23 mouse cellular contexts compared by ENCODE assay signal in the genomic region with DNA sequence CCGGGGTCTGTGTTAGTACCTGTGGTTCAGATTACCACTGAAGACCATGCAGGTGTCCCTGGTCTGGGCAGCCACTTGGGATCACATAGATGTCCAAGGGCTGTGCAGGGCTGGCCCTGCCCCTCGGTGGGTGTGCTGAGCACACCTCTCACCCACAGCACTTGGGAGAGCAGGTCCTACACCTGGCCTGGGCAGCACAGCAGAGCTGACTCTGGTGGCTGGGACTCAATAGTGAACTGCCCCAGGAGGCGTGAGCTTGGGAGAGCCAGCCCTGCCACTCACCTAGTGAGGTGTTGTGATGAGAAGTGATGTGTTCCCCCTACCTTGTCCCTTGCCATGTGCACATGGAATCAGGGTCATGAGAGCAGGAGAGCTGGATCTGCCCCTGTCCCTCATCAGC. TPM values are rescaled to one million over a fixed set of nuclear protein-coding genes. Genes with fewer than 3 reads are reported as not detected.
DNase-seq lines count a peak whose midpoint lies in the region; ATAC-seq and TF ChIP-seq lines count a peak whose summit lies in the region.
"Had no signal": no experiment of that assay in that cellular context is flagged by ENCODE, and none has a peak within 500 bp of the region (broad histone marks: within the 10 kb centered on the region; RNA-seq: fewer than 3 reads in every experiment).

No protein-coding gene starts in this region.

- 92% methylated on average over 3 of the region's 3 CpGs for WGBS in heart, embryonic 12.5 days
- 89% methylated on average over 3 of the region's 3 CpGs for WGBS in heart, embryonic 11.5 days (ENCODE audit: insufficient replicate concordance)
- 93% methylated on average over 3 of the region's 3 CpGs for WGBS in kidney, embryonic 14.5 days
- WGBS in midbrain, embryonic 15.5 days, result 99% methylated on average over 3 of the region's 3 CpGs
- WGBS in midbrain, embryonic 11.5 days, result 97% methylated on average over 3 of the region's 3 CpGs
- WGBS in stomach, postnatal 0 days, result 90% methylated on average over 3 of the region's 3 CpGs

- DNase-seq in kidney, adult 8-10 months, result no peak
- no peak for DNase-seq in midbrain, embryonic 11.5 days (ENCODE audit: low spot score, missing footprints)
- DNase-seq in stomach, postnatal 0 days (ENCODE audit: low spot score), result no peak
- DNase-seq: adrenal gland, postnatal 14 days; cerebellum, adult 11 months; gastrocnemius, adult 2 months; kidney, postnatal 14 days; layer of hippocampus, postnatal 36 days; liver; liver, postnatal 0 days; lung, postnatal 4 days; right cerebral cortex, postnatal 14 days; thymus, adult 2 months had no signal

- no peaks in the 10 kb centered on the region for H3K9me3 ChIP-seq in heart, embryonic 12.5 days (replicated peaks)
- no peaks in the 10 kb centered on the region for H3K9me3 ChIP-seq in heart, embryonic 11.5 days (replicated peaks; ENCODE audit: control insufficient read depth, low read length)
- H3K9me3 ChIP-seq in kidney, embryonic 14.5 days (ENCODE audit: control insufficient read depth, low read length), result no peaks in the 10 kb centered on the region
- no peaks in the 10 kb centered on the region for H3K9me3 ChIP-seq in midbrain, embryonic 15.5 days
- H3K9me3 ChIP-seq in midbrain, embryonic 11.5 days (ENCODE audit: control insufficient read depth, low read length), result no peaks in the 10 kb centered on the region
- no peaks in the 10 kb centered on the region for H3K9me3 ChIP-seq in stomach, postnatal 0 days (ENCODE audit: control insufficient read depth, low read length)
- H3K9me3 ChIP-seq: forebrain, embryonic 10.5 days; heart, embryonic 15.5 days; stomach, embryonic 15.5 days had no signal

- peak; percentile 25; the same call in 1 of the 2 replicates for ATAC-seq in heart, embryonic 12.5 days (ENCODE audit: insufficient number of reproducible peaks, low FRiP score)
- no peak for ATAC-seq in heart, embryonic 11.5 days (replicated peaks; ENCODE audit: insufficient number of reproducible peaks, low FRiP score, low TSS enrichment)
- peak; percentile 52; the same call in 1 of the 2 replicates for ATAC-seq in kidney, embryonic 14.5 days (ENCODE audit: low FRiP score, low TSS enrichment)
- peak; percentile 37; the same call in 1 of the 2 replicates for ATAC-seq in midbrain, embryonic 15.5 days (replicated peaks)
- no peak for ATAC-seq in midbrain, embryonic 11.5 days (ENCODE audit: low FRiP score)
- peak; percentile 18; the same call in 1 of the 2 replicates for ATAC-seq in stomach, postnatal 0 days (ENCODE audit: low FRiP score, low TSS enrichment)
- ATAC-seq: liver, postnatal 0 days had no signal

- no peaks in the 10 kb centered on the region for H3K27me3 ChIP-seq in heart, embryonic 12.5 days (replicated peaks)
- H3K27me3 ChIP-seq in heart, embryonic 11.5 days (ENCODE audit: control insufficient read depth, insufficient read depth, low read length), result no peaks in the 10 kb centered on the region
- H3K27me3 ChIP-seq in kidney, embryonic 14.5 days (ENCODE audit: control insufficient read depth, insufficient read depth, low read length), result no peaks in the 10 kb centered on the region
- H3K27me3 ChIP-seq in midbrain, embryonic 15.5 days (replicated peaks), result no peaks in the 10 kb centered on the region
- H3K27me3 ChIP-seq in midbrain, embryonic 11.5 days (ENCODE audit: control insufficient read depth, insufficient read depth, low read length), result no peaks in the 10 kb centered on the region
- no peaks in the 10 kb centered on the region for H3K27me3 ChIP-seq in stomach, postnatal 0 days (ENCODE audit: control insufficient read depth, insufficient read depth, low read length)
- H3K27me3 ChIP-seq: CH12.LX; heart, embryonic 15.5 days; stomach, embryonic 15.5 days had no signal

- H3K4me1 ChIP-seq in heart, embryonic 12.5 days (replicated peaks), result peaks cover 6% of the 10 kb centered on the region; the same call in 1 of the 2 replicates
- H3K4me1 ChIP-seq in heart, embryonic 11.5 days (ENCODE audit: control insufficient read depth, insufficient read depth, low read length), result no peaks in the 10 kb centered on the region
- no peaks in the 10 kb centered on the region for H3K4me1 ChIP-seq in kidney, embryonic 14.5 days (ENCODE audit: control insufficient read depth, insufficient read depth, low read length)
- no peaks in the 10 kb centered on the region for H3K4me1 ChIP-seq in midbrain, embryonic 15.5 days
- no peaks in the 10 kb centered on the region for H3K4me1 ChIP-seq in midbrain, embryonic 11.5 days (ENCODE audit: control insufficient read depth, insufficient read depth, low read length)
- no peaks in the 10 kb centered on the region for H3K4me1 ChIP-seq in stomach, postnatal 0 days (replicated peaks; ENCODE audit: control insufficient read depth, insufficient read depth)
- H3K4me1 ChIP-seq: stomach, embryonic 15.5 days had no signal

- no peak overlapping the region for H3K9ac ChIP-seq in heart, embryonic 12.5 days
- H3K9ac ChIP-seq in heart, embryonic 11.5 days (ENCODE audit: low read depth, low read length), result no peak overlapping the region
- H3K9ac ChIP-seq in kidney, embryonic 14.5 days (ENCODE audit: low read depth, low read length), result no peak overlapping the region
- no peak overlapping the region for H3K9ac ChIP-seq in midbrain, embryonic 15.5 days
- no peak overlapping the region for H3K9ac ChIP-seq in midbrain, embryonic 11.5 days (ENCODE audit: low read length)
- no peak overlapping the region for H3K9ac ChIP-seq in stomach, postnatal 0 days (ENCODE audit: low read length)
- H3K9ac ChIP-seq: heart, embryonic 15.5 days; liver, postnatal 0 days; stomach, embryonic 15.5 days had no signal

- no peak for TF ChIP-seq EP300 in stomach, postnatal 0 days (optimal IDR thresholded peaks at IDR 0.05)

- no peaks in the 10 kb centered on the region for H3K36me3 ChIP-seq in heart, embryonic 12.5 days
- H3K36me3 ChIP-seq in heart, embryonic 11.5 days (ENCODE audit: control insufficient read depth, insufficient read depth, low read length), result no peaks in the 10 kb centered on the region
- no peaks in the 10 kb centered on the region for H3K36me3 ChIP-seq in kidney, embryonic 14.5 days (ENCODE audit: control insufficient read depth, insufficient read depth, low read length)
- no peaks in the 10 kb centered on the region for H3K36me3 ChIP-seq in midbrain, embryonic 15.5 days (replicated peaks)
- no peaks in the 10 kb centered on the region for H3K36me3 ChIP-seq in midbrain, embryonic 11.5 days (ENCODE audit: control insufficient read depth, insufficient read depth, low read length)
- H3K36me3 ChIP-seq in stomach, postnatal 0 days (ENCODE audit: control insufficient read depth, insufficient read depth, low read length), result no peaks in the 10 kb centered on the region
- H3K36me3 ChIP-seq: forebrain, embryonic 10.5 days; heart, embryonic 15.5 days; stomach, embryonic 15.5 days had no signal

- no peak overlapping the region for H3K4me3 ChIP-seq in heart, embryonic 12.5 days
- H3K4me3 ChIP-seq in heart, embryonic 11.5 days (ENCODE audit: low read depth, low read length), result no peak overlapping the region
- H3K4me3 ChIP-seq in kidney, embryonic 14.5 days (ENCODE audit: low read length), result no peak overlapping the region
- H3K4me3 ChIP-seq in midbrain, embryonic 15.5 days, result no peak overlapping the region
- no peak overlapping the region for H3K4me3 ChIP-seq in midbrain, embryonic 11.5 days (ENCODE audit: low read depth, low read length)
- H3K4me3 ChIP-seq in stomach, postnatal 0 days (ENCODE audit: low read depth, low read length), result no peak overlapping the region
- H3K4me3 ChIP-seq: forebrain, embryonic 10.5 days; gastrocnemius, adult 2 months; heart, embryonic 15.5 days; layer of hippocampus, adult 2 months; myocyte; stomach, embryonic 15.5 days had no signal

- no peak for TF ChIP-seq CTCF in stomach, postnatal 0 days (IDR thresholded peaks at IDR 0.05; ENCODE audit: low read depth)

- H3K4me2 ChIP-seq in heart, embryonic 12.5 days, result no peak overlapping the region
- H3K4me2 ChIP-seq in heart, embryonic 11.5 days, result no peak overlapping the region
- no peak overlapping the region for H3K4me2 ChIP-seq in kidney, embryonic 14.5 days (replicated peaks; ENCODE audit: low read depth, low read length)
- no peak overlapping the region for H3K4me2 ChIP-seq in midbrain, embryonic 15.5 days
- H3K4me2 ChIP-seq in midbrain, embryonic 11.5 days, result no peak overlapping the region
- H3K4me2 ChIP-seq in stomach, postnatal 0 days (replicated peaks; ENCODE audit: low read depth), result no peak overlapping the region
- H3K4me2 ChIP-seq: heart, embryonic 15.5 days; stomach, embryonic 15.5 days had no signal

- no peak overlapping the region for H3K27ac ChIP-seq in heart, embryonic 12.5 days (ENCODE audit: poor library complexity, severe bottlenecking)
- H3K27ac ChIP-seq in heart, embryonic 11.5 days (ENCODE audit: low read depth, low read length), result no peak overlapping the region
- H3K27ac ChIP-seq in kidney, embryonic 14.5 days (ENCODE audit: low read depth, low read length), result no peak overlapping the region
- H3K27ac ChIP-seq in midbrain, embryonic 15.5 days, result no peak overlapping the region
- no peak overlapping the region for H3K27ac ChIP-seq in midbrain, embryonic 11.5 days (ENCODE audit: low read depth, low read length)
- no peak overlapping the region for H3K27ac ChIP-seq in stomach, postnatal 0 days (replicated peaks)
- H3K27ac ChIP-seq: forebrain, embryonic 10.5 days; gastrocnemius, adult 2 months; heart, embryonic 15.5 days; layer of hippocampus, adult 2 months; stomach, embryonic 15.5 days had no signal

RNA-seq across cellular contexts. Expression of gene Sbf2, which starts 31.0 kb away (rescaled TPM):
- 39.2 and 43.3 TPM in 2 replicates for polyA plus RNA-seq in heart, embryonic 12.5 days (2016; fragmentation: Nextera tagmentation; extraction: Ambion mirVana)
- 29.0 and 35.4 TPM in 2 replicates for polyA plus RNA-seq in heart, embryonic 11.5 days (2014; fragmentation: Nextera tagmentation; extraction: Ambion mirVana)
- polyA plus RNA-seq in kidney, embryonic 14.5 days (2014; fragmentation: Nextera tagmentation; extraction: Ambion mirVana), result 29.6 and 44.6 TPM in 2 replicates
- 63.9 and 69.6 TPM in 2 replicates for polyA plus RNA-seq in midbrain, embryonic 15.5 days (2015; fragmentation: Nextera tagmentation; extraction: Ambion mirVana)
- polyA plus RNA-seq in midbrain, embryonic 11.5 days (2014; fragmentation: Nextera tagmentation; extraction: Ambion mirVana), result 34.6 and 35.9 TPM in 2 replicates
- polyA plus RNA-seq in stomach, postnatal 0 days (2015; fragmentation: Nextera tagmentation; extraction: Ambion mirVana), result 14.8 and 14.9 TPM in 2 replicates

RNA-seq across cellular contexts. Expression of gene Adm, which starts 43.8 kb away (rescaled TPM):
- polyA plus RNA-seq in heart, embryonic 12.5 days (2016; fragmentation: Nextera tagmentation; extraction: Ambion mirVana), result 10.1 and 10.9 TPM in 2 replicates
- 13.0 and 14.9 TPM in 2 replicates for polyA plus RNA-seq in heart, embryonic 11.5 days (2014; fragmentation: Nextera tagmentation; extraction: Ambion mirVana)
- 4.2 and 5.0 TPM in 2 replicates for polyA plus RNA-seq in kidney, embryonic 14.5 days (2014; fragmentation: Nextera tagmentation; extraction: Ambion mirVana)
- 4.3 and 4.8 TPM in 2 replicates for polyA plus RNA-seq in midbrain, embryonic 15.5 days (2015; fragmentation: Nextera tagmentation; extraction: Ambion mirVana)
- polyA plus RNA-seq in midbrain, embryonic 11.5 days (2014; fragmentation: Nextera tagmentation; extraction: Ambion mirVana), result 4.6 and 5.4 TPM in 2 replicates
- 4.3 and 4.6 TPM in 2 replicates for polyA plus RNA-seq in stomach, postnatal 0 days (2015; fragmentation: Nextera tagmentation; extraction: Ambion mirVana)

Comparison
In these comparisons a context has a peak if more than half of its experiments do, and no peak if none do; other contexts are left out.
1. ATAC-seq: peak in heart, embryonic 12.5 days (single experiment), kidney, embryonic 14.5 days (single experiment), midbrain, embryonic 15.5 days (single experiment) and stomach, postnatal 0 days (single experiment); none in heart, embryonic 11.5 days (single experiment) and midbrain, embryonic 11.5 days (single experiment).